Mouse (Mus musculus) CH12.LX (cell line): ENCODE data around the gene Eral1. TPM values are rescaled to one million over a fixed set of nuclear protein-coding genes. Genes with fewer than 3 reads are reported as not detected.
A peak's percentile ranks its signal among the peaks of the same experiment; 100 is the strongest.

Experiments
- DNase-seq: peaks from one replicate; pipeline ENCODE4 v3.0.0-alpha.2; 2013; ENCODE audit errors: extremely low read depth
- H3K27ac ChIP-seq: 2 replicates; pipeline ENCODE4 v1.5.1; 2012; ENCODE audit warnings: low read depth, mild to moderate bottlenecking, control low read depth, moderate library complexity; ENCODE audit not compliant: insufficient read depth
- H3K27me3 ChIP-seq: replicated peaks from 2 replicates; pipeline ENCODE3; 2012; ENCODE audit warnings: inconsistent platforms
- H3K36me3 ChIP-seq, 2 experiments: replicated peaks in 1 of 2; 2 replicates each; pipeline versions ENCODE3 to v1.6.1; 2012; ENCODE audit warnings: inconsistent platforms in 1 of 2, low read length in 1 of 2, mild to moderate bottlenecking in 1 of 2, mixed read lengths in 1 of 2, moderate library complexity in 1 of 2; ENCODE audit not compliant: control insufficient read depth in 1 of 2, insufficient read depth in 1 of 2
- H3K4me1 ChIP-seq, 2 experiments: 2 replicates each; pipeline ENCODE4 v1.6.1; 2012; ENCODE audit warnings: inconsistent platforms in 1 of 2, moderate library complexity in 1 of 2; ENCODE audit not compliant: insufficient read depth in 2 of 2, control insufficient read depth in 1 of 2
- H3K4me2 ChIP-seq: 2 replicates; pipeline ENCODE4 v1.6.1; 2012; ENCODE audit warnings: low read depth, mild to moderate bottlenecking, control low read depth; ENCODE audit not compliant: poor library complexity, insufficient read depth, severe bottlenecking
- H3K4me3 ChIP-seq, 3 experiments: fragments of 150-350 bp in 1 of 3; sonication (generic) in 1 of 3; replicated peaks in 1 of 3; 2 replicates each; pipeline versions ENCODE3 to v1.5.1; 2011 to 2012; ENCODE audit warnings: low read depth in 2 of 3, low read length in 2 of 3, mild to moderate bottlenecking in 2 of 3, moderate library complexity in 2 of 3, control low read depth in 1 of 3, improper control_type of control experiment in 1 of 3, inconsistent platforms in 1 of 3, mixed read lengths in 1 of 3; ENCODE audit not compliant: poor library complexity in 1 of 3
- H3K79me2 ChIP-seq: replicated peaks from 2 replicates; pipeline ENCODE4 v1.6.1; 2012; ENCODE audit warnings: mild to moderate bottlenecking, moderate library complexity; ENCODE audit not compliant: control insufficient read depth, poor library complexity, insufficient read depth, severe bottlenecking; ENCODE audit errors: extremely low read depth
- H3K9ac ChIP-seq: 2 replicates; pipeline ENCODE4 v1.6.1; 2012; ENCODE audit warnings: low read depth, mild to moderate bottlenecking, control low read depth, moderate library complexity; ENCODE audit not compliant: insufficient read depth
- H3K9me3 ChIP-seq: replicated peaks from 2 replicates; pipeline ENCODE3; 2012; ENCODE audit warnings: low read length, inconsistent platforms, mixed read lengths
- CHD2 ChIP-seq: IDR thresholded peaks from 2 replicates; pipeline ENCODE4 v1.6.1; 2011; ENCODE audit warnings: low read length, improper control_type of control experiment
- CTCF ChIP-seq, 2 experiments: IDR thresholded peaks in 1 of 2; conservative IDR thresholded peaks in 1 of 2; 2 replicates each; pipeline ENCODE4 v1.5.1; 2011 to 2012; ENCODE audit warnings: low read depth in 2 of 2, low read length in 2 of 2, improper control_type of control experiment in 1 of 2, inconsistent platforms in 1 of 2, mild to moderate bottlenecking in 1 of 2, moderate library complexity in 1 of 2
- JUN ChIP-seq: IDR thresholded peaks from 2 replicates; pipeline ENCODE4 v1.6.1; 2011; ENCODE audit warnings: low read depth, mild to moderate bottlenecking, low read length, improper control_type of control experiment, moderate library complexity; ENCODE audit not compliant: insufficient read depth
- JUND ChIP-seq: conservative IDR thresholded peaks from 2 replicates; pipeline ENCODE4 v1.6.1; 2011; ENCODE audit warnings: low read depth, low read length, improper control_type of control experiment
- KAT2A ChIP-seq: IDR thresholded peaks from 2 replicates; pipeline ENCODE4 v1.6.1; 2012; ENCODE audit warnings: low read length, improper control_type of control experiment, inconsistent platforms; ENCODE audit not compliant: insufficient replicate concordance
- MAZ ChIP-seq: IDR thresholded peaks from 2 replicates; pipeline ENCODE4 v1.6.1; 2012; ENCODE audit warnings: low read depth, mild to moderate bottlenecking, inconsistent platforms, low read length, improper control_type of control experiment, moderate library complexity
- MYC ChIP-seq: IDR thresholded peaks from 2 replicates; pipeline ENCODE4 v1.6.1; 2011; ENCODE audit warnings: low read depth, mild to moderate bottlenecking, improper control_type of control experiment, low read length
- NRF1 ChIP-seq: IDR thresholded peaks from 2 replicates; pipeline ENCODE4 v1.6.1; 2014; ENCODE audit warnings: low read depth, mild to moderate bottlenecking, inconsistent platforms, low read length, improper control_type of control experiment, moderate library complexity
- PAX5 ChIP-seq: IDR thresholded peaks from 2 replicates; pipeline ENCODE4 v1.6.1; 2012; ENCODE audit warnings: low read length, inconsistent platforms, mixed read lengths
- SIN3A ChIP-seq: IDR thresholded peaks from 2 replicates; pipeline ENCODE4 v1.6.1; 2012; ENCODE audit warnings: low read length, improper control_type of control experiment, inconsistent platforms
- SMC3 ChIP-seq: IDR thresholded peaks from 2 replicates; pipeline ENCODE4 v1.6.1; 2011; ENCODE audit warnings: low read depth, low read length, improper control_type of control experiment
- TBP ChIP-seq: conservative IDR thresholded peaks from 2 replicates; pipeline ENCODE4 v1.6.1; 2011; ENCODE audit warnings: low read depth, low read length, improper control_type of control experiment
- ZNF384 ChIP-seq: IDR thresholded peaks from 2 replicates; pipeline ENCODE4 v1.6.1; 2012; ENCODE audit warnings: low read depth, low read length, improper control_type of control experiment, inconsistent platforms
- dilution Hi-C: fragments of 300-500 bp; cut with MboI; formaldehyde crosslinking; loops from 2 replicates; pipeline ENCODE4 v1.14.3; 2020; ENCODE audit warnings: low sequenced_read_pairs; ENCODE audit not compliant: extremely low pct_unique_long_range_greater_than_20kb, extremely low pct_ligation_motif_present
- in situ Hi-C: fragments of 300-500 bp; cut with MboI; formaldehyde crosslinking; loops from 3 replicates; pipeline ENCODE4 v1.14.3; 2019; ENCODE audit warnings: low sequenced_read_pairs, low pct_ligation_motif_present, low pct_unique_long_range_greater_than_20kb, mixed read lengths
- polyA plus RNA-seq: library from polyadenylated mRNA; unstranded; fragments of >175 nt; gene quantifications from 2 replicates; pipeline ENCODE4 v1.2.1, GENCODE M21; 2012; ENCODE audit warnings: low read depth; ENCODE audit not compliant: insufficient read length
- total RNA-seq, 2 experiments: library from RNA; depleted of rRNA; stranded (reverse); fragments of 300-350 nt in 1 of 2; fragments of >200 nt in 1 of 2; gene quantifications; 2 replicates each; pipeline ENCODE4 v1.2.3; 2012 to 2014

Gene Eral1
- total and polyA plus RNA-seq, 3 experiments: 39.1 to 43.2 (median 41.5) TPM

- Histone ChIP-seq H3K4me2 (no peak overlapping the region), H3K79me2 (peaks cover 84% of the 10 kb centered on the region), H3K9ac (no peak overlapping the region), H3K9me3 (peaks cover 2% of the 10 kb centered on the region), H3K4me1 (peaks cover 4 to 10% of the 10 kb centered on the region in 2 experiments; a peak in 2 of 4 replicates), H3K4me3 (no peak overlapping the region), H3K27ac (no peak overlapping the region), H3K36me3 (peaks cover 20 to 83% of the 10 kb centered on the region in 2 experiments), H3K27me3 (no peaks in the 10 kb centered on the region)
- TF ChIP-seq TBP (no peak), CTCF (conservative IDR thresholded peaks at IDR 0.05 in 1 of 2, IDR thresholded peaks at IDR 0.05 in 1 of 2; ENCODE audit: low read depth in 2 of 2, low read length in 2 of 2) (peak in 1 of 2 experiments; percentile 43; a peak in 2 of 4 replicates)
- dilution Hi-C loops (no loop called here), in situ Hi-C loops (no loop called here)
- DNase-seq: peak; percentile 31
Measured at GRCm38 (mm10) chr11:78102958-78103747, 23.0 kb upstream of the Eral1 start.

GRCm38 (mm10) chr11:78102142-78102541, 22.0 kb upstream of the Eral1 start:
- Histone ChIP-seq H3K4me1 (peaks cover 4 to 18% of the 10 kb centered on the region in 2 experiments; a peak in 3 of 4 replicates), H3K4me3 (no peak overlapping the region), H3K79me2 (peaks cover 86% of the 10 kb centered on the region)
- TF ChIP-seq JUND: no peak
- no peak for TF ChIP-seq KAT2A
- no peak for TF ChIP-seq JUN
- no peak for TF ChIP-seq NRF1
- no peak for TF ChIP-seq CHD2
- no peak for TF ChIP-seq SIN3A
- no peak for TF ChIP-seq MYC
- no peak for TF ChIP-seq MAZ
- TF ChIP-seq ZNF384: no peak
- TF ChIP-seq PAX5: no peak
- TF ChIP-seq CTCF (conservative IDR thresholded peaks at IDR 0.05 in 1 of 2, IDR thresholded peaks at IDR 0.05 in 1 of 2; ENCODE audit: low read depth in 2 of 2, low read length in 2 of 2): no peak
- TF ChIP-seq SMC3: no peak
- TF ChIP-seq, all 38 proteins: peak for 0
- no peak overlapping the region for H3K27ac ChIP-seq
- in situ Hi-C loops: no loop called here
- H3K4me2 ChIP-seq: no peak overlapping the region
- no peaks in the 10 kb centered on the region for H3K9me3 ChIP-seq
- H3K9ac ChIP-seq: no peak overlapping the region
- dilution Hi-C loops: no loop called here
- no peak for DNase-seq
- H3K36me3 ChIP-seq: peaks cover 20 to 81% of the 10 kb centered on the region in 2 experiments
- no peaks in the 10 kb centered on the region for H3K27me3 ChIP-seq
